Mouse (Mus musculus): ENCODE results near the gene Ncl. TPM values are rescaled to one million over a fixed set of nuclear protein-coding genes. Genes with fewer than 3 reads are reported as not detected.

Ncl gene
- polyA plus RNA-seq, 1 experiment, result 9.1 TPM

DNA sequence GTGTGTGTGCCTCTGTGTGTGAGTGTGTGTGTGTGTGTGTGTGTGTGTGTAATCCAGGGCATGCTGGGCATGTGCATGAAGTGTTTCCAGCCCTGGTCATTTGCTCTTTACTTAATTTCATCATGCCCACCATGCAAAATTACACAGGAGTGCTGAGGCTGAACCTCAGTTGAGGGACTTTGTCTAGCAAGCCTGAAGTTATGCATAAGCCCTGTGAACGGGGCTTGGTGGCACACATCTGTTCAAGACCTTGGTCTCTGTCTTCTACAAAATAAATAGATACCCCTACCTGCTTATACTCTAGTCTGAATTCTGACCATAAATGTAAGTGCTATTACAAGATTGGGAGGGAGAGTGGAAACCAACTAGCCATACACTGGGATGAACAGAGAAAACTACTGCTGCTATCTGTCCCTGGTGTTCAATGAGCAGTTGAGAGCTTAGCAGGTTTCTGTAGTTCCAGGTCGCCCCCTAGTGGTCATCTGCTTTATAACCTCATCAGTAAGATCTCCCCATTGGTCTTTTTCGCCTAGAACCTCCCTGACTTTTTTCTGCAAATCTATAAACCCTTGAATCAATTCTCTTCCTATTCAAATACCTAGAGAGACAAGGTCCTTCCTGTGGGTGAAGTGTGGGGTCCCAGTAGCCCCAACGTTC is 19.9 kb downstream of the Ncl start:
- Histone ChIP-seq H3K27ac (ENCODE audit: insufficient read depth, low read length) (no peak overlapping the region), H3K36me3 (ENCODE audit: control insufficient read depth, insufficient read depth, low read length) (no peaks in the 10 kb centered on the region), H3K4me1 (ENCODE audit: control insufficient read depth, insufficient read depth, insufficient read length) (no peaks in the 10 kb centered on the region), H3K4me3 (ENCODE audit: extremely low read depth, insufficient read depth, insufficient read length) (no peak overlapping the region), H3K27me3 (ENCODE audit: control insufficient read depth, insufficient read depth, low read length) (0 out of 2 replicates have a peak, but pooled peaks cover 1% of the 10 kb centered on the region)
- peak; percentile 69 to 75 for DNase-seq (ENCODE audit: low read depth in 1 of 2, low spot score in 2 of 2)
- WGBS, result 29% methylated on average over 4 of the region's 4 CpGs
- peak; percentile 70; the same call in 1 of the 2 replicates for TF ChIP-seq CTCF (IDR thresholded peaks at IDR 0.05; ENCODE audit: extremely low read depth, insufficient read depth, insufficient read length, insufficient replicate concordance)
- TF ChIP-seq POLR2A (IDR thresholded peaks at IDR 0.05; ENCODE audit: low read depth, low read length), result no peak

GRCm38 (mm10) chr1:86336330-86336729 is 22.9 kb downstream of the Ncl start:
- Histone ChIP-seq H3K27ac (ENCODE audit: insufficient read depth, low read length) (no peak overlapping the region), H3K4me1 (ENCODE audit: control insufficient read depth, insufficient read depth, insufficient read length) (no peaks in the 10 kb centered on the region), H3K27me3 (ENCODE audit: control insufficient read depth, insufficient read depth, low read length) (0 out of 2 replicates have a peak, but pooled peaks cover 1% of the 10 kb centered on the region), H3K4me3 (ENCODE audit: extremely low read depth, insufficient read depth, insufficient read length) (no peak overlapping the region), H3K36me3 (ENCODE audit: control insufficient read depth, insufficient read depth, low read length) (no peaks in the 10 kb centered on the region)
- WGBS, result 59% methylated on average over 2 of the region's 2 CpGs
- no peak for DNase-seq (ENCODE audit: low read depth in 1 of 2, low spot score in 2 of 2)
- no peak for TF ChIP-seq POLR2A (IDR thresholded peaks at IDR 0.05; ENCODE audit: low read depth, low read length)

DNA sequence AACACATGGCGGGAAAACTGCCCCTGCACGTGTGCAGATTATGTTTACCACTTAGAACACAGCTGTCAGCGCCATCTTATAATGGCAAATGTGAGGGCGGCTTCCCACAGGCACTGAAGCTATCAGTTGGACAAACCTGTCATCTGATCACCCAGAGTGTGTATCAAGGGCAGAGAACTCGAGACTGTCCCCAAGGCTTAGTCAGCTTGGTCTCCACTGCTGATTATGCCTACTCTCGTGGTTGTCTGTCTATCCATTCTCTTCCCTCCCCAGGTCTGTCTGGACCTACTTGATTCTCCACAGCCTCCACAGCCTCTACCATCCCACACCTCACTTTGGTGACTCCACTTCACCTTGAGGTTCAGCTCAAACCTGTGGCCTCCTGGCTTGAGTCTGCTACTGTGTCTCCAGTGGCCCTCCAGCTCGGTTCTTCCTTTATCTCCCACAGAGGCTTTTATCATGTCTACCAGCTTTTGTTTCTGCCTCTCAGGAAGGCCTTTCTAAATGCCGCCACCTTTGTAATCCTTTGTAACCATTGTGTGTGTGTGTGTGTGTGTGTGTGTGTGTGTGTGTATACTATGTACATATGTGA is 38.3 kb downstream of the Ncl start:
- no peaks in the 10 kb centered on the region for H3K4me1 ChIP-seq (ENCODE audit: control insufficient read depth, insufficient read depth, insufficient read length)
- 82% methylated on average over 7 of the region's 8 CpGs for WGBS
- no peaks in the 10 kb centered on the region for H3K36me3 ChIP-seq (ENCODE audit: control insufficient read depth, insufficient read depth, low read length)
- H3K4me3 ChIP-seq (ENCODE audit: extremely low read depth, insufficient read depth, insufficient read length), result no peak overlapping the region
- H3K27me3 ChIP-seq (ENCODE audit: control insufficient read depth, insufficient read depth, low read length), result no peaks in the 10 kb centered on the region
- no peak for DNase-seq (ENCODE audit: low read depth in 1 of 2, low spot score in 2 of 2)
- no peak overlapping the region for H3K27ac ChIP-seq (ENCODE audit: insufficient read depth, low read length)
- no peak for TF ChIP-seq POLR2A (IDR thresholded peaks at IDR 0.05; ENCODE audit: low read depth, low read length)

DNA sequence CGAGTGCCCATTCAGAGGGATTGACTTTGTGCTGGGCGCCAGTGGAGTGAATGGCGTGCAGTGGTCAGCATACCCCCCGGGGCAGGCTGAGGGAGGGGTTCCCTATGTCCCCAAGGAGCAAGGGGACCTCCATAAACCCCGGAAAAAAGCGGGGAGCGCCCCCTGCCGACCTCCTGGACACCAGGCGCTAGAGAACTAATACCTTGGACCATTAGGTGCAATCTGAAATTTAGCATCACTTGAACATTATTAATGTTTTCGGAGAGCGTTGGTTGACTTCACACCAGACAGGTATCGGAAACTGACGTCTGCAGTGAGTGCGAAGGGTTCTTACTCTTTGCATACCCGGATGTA is 45.5 kb downstream of the Ncl start:
- TF ChIP-seq POLR2A (IDR thresholded peaks at IDR 0.05; ENCODE audit: low read depth, low read length) (no peak), CTCF (IDR thresholded peaks at IDR 0.05; ENCODE audit: extremely low read depth, insufficient read depth, insufficient read length, insufficient replicate concordance) (peak; percentile 51; the same call in 1 of the 2 replicates)
- 42% methylated on average over 15 of the region's 15 CpGs for WGBS
- H3K4me3 ChIP-seq (ENCODE audit: extremely low read depth, insufficient read depth, insufficient read length), result no peak overlapping the region
- peak in 1 of 2 experiments; percentile 52 for DNase-seq (ENCODE audit: low read depth in 1 of 2, low spot score in 2 of 2)
- H3K4me1 ChIP-seq (ENCODE audit: control insufficient read depth, insufficient read depth, insufficient read length), result no peaks in the 10 kb centered on the region
- H3K27me3 ChIP-seq (ENCODE audit: control insufficient read depth, insufficient read depth, low read length), result no peaks in the 10 kb centered on the region
- H3K27ac ChIP-seq (ENCODE audit: insufficient read depth, low read length), result no peak overlapping the region
- H3K36me3 ChIP-seq (ENCODE audit: control insufficient read depth, insufficient read depth, low read length), result no peaks in the 10 kb centered on the region

DNA sequence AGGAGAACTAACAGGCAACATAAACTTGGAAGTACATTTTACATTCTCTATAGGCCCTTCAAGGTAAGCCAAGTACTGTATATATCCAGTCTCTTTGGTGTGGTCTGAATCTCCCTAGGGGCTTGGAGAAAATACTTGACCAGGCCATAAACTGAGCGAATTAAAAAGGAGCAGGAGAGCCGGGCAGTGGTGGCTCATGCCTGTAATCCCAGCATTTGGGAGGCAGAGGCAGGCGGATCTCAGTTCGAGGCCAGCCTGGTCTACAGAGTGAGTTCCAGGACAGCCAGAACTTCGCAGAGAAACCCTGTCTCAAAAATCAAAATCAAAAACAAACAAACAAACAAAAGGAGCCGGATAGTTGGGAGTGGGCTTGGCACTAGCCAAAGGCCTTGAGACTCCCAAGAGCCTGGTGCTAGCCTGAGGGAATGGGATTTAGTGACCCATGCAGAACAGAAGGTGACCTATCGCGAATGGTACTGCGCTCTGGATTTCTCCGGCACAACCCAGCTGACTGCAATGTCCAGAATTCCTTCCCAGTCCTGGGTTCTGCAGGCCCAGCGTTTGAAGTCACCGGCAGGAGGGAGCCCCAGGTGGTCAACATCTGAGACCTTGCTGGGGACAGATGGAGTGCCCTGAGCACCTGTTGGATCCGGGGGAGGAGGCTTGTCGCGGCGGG is 46.0 kb downstream of the Ncl start:
- 76% methylated on average over 16 of the region's 16 CpGs for WGBS
- Histone ChIP-seq H3K4me1 (ENCODE audit: control insufficient read depth, insufficient read depth, insufficient read length) (no peaks in the 10 kb centered on the region), H3K36me3 (ENCODE audit: control insufficient read depth, insufficient read depth, low read length) (no peaks in the 10 kb centered on the region), H3K27me3 (ENCODE audit: control insufficient read depth, insufficient read depth, low read length) (no peaks in the 10 kb centered on the region), H3K4me3 (ENCODE audit: extremely low read depth, insufficient read depth, insufficient read length) (no peak overlapping the region), H3K27ac (ENCODE audit: insufficient read depth, low read length) (no peak overlapping the region)
- DNase-seq (ENCODE audit: low read depth in 1 of 2, low spot score in 2 of 2), result no peak
- TF ChIP-seq POLR2A (IDR thresholded peaks at IDR 0.05; ENCODE audit: low read depth, low read length) (no peak), CTCF (IDR thresholded peaks at IDR 0.05; ENCODE audit: extremely low read depth, insufficient read depth, insufficient read length, insufficient replicate concordance) (no peak)

- DNase-seq (ENCODE audit: low read depth in 1 of 2, low spot score in 2 of 2), result no peak
- Histone ChIP-seq H3K36me3 (ENCODE audit: control insufficient read depth, insufficient read depth, low read length) (no peaks in the 10 kb centered on the region), H3K27ac (ENCODE audit: insufficient read depth, low read length) (no peak overlapping the region), H3K4me3 (ENCODE audit: extremely low read depth, insufficient read depth, insufficient read length) (no peak overlapping the region), H3K27me3 (ENCODE audit: control insufficient read depth, insufficient read depth, low read length) (no peaks in the 10 kb centered on the region), H3K4me1 (ENCODE audit: control insufficient read depth, insufficient read depth, insufficient read length) (no peaks in the 10 kb centered on the region)
- 86% methylated on average over 3 of the region's 3 CpGs for WGBS
- TF ChIP-seq CTCF (IDR thresholded peaks at IDR 0.05; ENCODE audit: extremely low read depth, insufficient read depth, insufficient read length, insufficient replicate concordance), result no peak
- TF ChIP-seq POLR2A (IDR thresholded peaks at IDR 0.05; ENCODE audit: low read depth, low read length), result no peak
Measured at GRCm38 (mm10) chr1:86312269-86312668, 46.9 kb downstream of the Ncl start.

GRCm38 (mm10) chr1:86311467-86312005 is 47.7 kb downstream of the Ncl start:
- H3K27me3 ChIP-seq (ENCODE audit: control insufficient read depth, insufficient read depth, low read length), result no peaks in the 10 kb centered on the region
- H3K4me3 ChIP-seq (ENCODE audit: extremely low read depth, insufficient read depth, insufficient read length), result no peak overlapping the region
- WGBS, result 86% methylated on average over 10 of the region's 10 CpGs
- no peak overlapping the region for H3K27ac ChIP-seq (ENCODE audit: insufficient read depth, low read length)
- H3K36me3 ChIP-seq (ENCODE audit: control insufficient read depth, insufficient read depth, low read length), result no peaks in the 10 kb centered on the region
- TF ChIP-seq CTCF (IDR thresholded peaks at IDR 0.05; ENCODE audit: extremely low read depth, insufficient read depth, insufficient read length, insufficient replicate concordance), result no peak
- no peak for TF ChIP-seq POLR2A (IDR thresholded peaks at IDR 0.05; ENCODE audit: low read depth, low read length)
- H3K4me1 ChIP-seq (ENCODE audit: control insufficient read depth, insufficient read depth, insufficient read length), result no peaks in the 10 kb centered on the region
- DNase-seq (ENCODE audit: low read depth in 1 of 2, low spot score in 2 of 2), result no peak

All from spleen, adult 2 months (tissue).